Mouse (Mus musculus) lung, embryonic 16.5 days (tissue): ENCODE results near the gene Osbpl10. TPM values are rescaled to one million over a fixed set of nuclear protein-coding genes. Genes with fewer than 3 reads are reported as not detected.

Source experiments
- ATAC-seq: fragments of 200-750 bp; cut with Nextera tagmentation; 2 replicates; pipeline ENCODE4 v1.8.0; 2017; ENCODE audit warnings: low read depth, mild to moderate bottlenecking, moderate library complexity
- H3K27ac ChIP-seq: fragments of 300-500 bp; sonication (generic); 2 replicates; pipeline ENCODE4 v1.5.1; 2014; ENCODE audit warnings: mild to moderate bottlenecking, control low read depth, low read length
- H3K27me3 ChIP-seq: fragments of 300-500 bp; sonication (generic); 2 replicates; pipeline ENCODE4 v1.6.1; 2014; ENCODE audit warnings: low read depth, low read length, mixed read lengths; ENCODE audit not compliant: control insufficient read depth, insufficient read depth
- H3K36me3 ChIP-seq: fragments of 300-500 bp; sonication (generic); 2 replicates; pipeline ENCODE4 v1.6.1; 2014; ENCODE audit warnings: low read length; ENCODE audit not compliant: control insufficient read depth, insufficient read depth
- H3K4me1 ChIP-seq: fragments of 300-500 bp; sonication (generic); replicated peaks from 2 replicates; pipeline ENCODE4 v1.6.1; 2014; ENCODE audit warnings: low read length, mixed read lengths; ENCODE audit not compliant: control insufficient read depth, insufficient read depth
- H3K4me2 ChIP-seq: fragments of 300-500 bp; sonication (generic); 2 replicates; pipeline ENCODE4 v1.6.1; 2014; ENCODE audit warnings: low read depth, low read length, control low read depth
- H3K4me3 ChIP-seq: fragments of 300-500 bp; sonication (generic); 2 replicates; pipeline ENCODE4 v1.5.1; 2014; ENCODE audit warnings: mild to moderate bottlenecking, low read length, control low read depth
- H3K9ac ChIP-seq: fragments of 300-500 bp; sonication (generic); 2 replicates; pipeline ENCODE4 v1.6.1; 2014; ENCODE audit warnings: low read length, control low read depth
- H3K9me3 ChIP-seq: fragments of 300-500 bp; sonication (generic); 2 replicates; pipeline ENCODE4 v1.6.1; 2016; ENCODE audit warnings: low read length; ENCODE audit not compliant: control insufficient read depth
- WGBS: fragments of 180-500 bp; shearing (Covaris S2); extraction: QIAGEN DNeasy Blood & Tissue Kit; methylation state at CpG from one replicate; pipeline ENCODE4 v1.1.7; 2014; 5-methylcytosine and 5-hydroxymethylcytosine counted together
- polyA plus RNA-seq: library from polyadenylated mRNA; unstranded; fragments of >200 nt; fragmentation: Nextera tagmentation; extraction: Ambion mirVana; gene quantifications from 2 replicates; pipeline ENCODE4 v1.2.1, GENCODE M21; 2015

The Osbpl10 gene
- polyA plus RNA-seq, 1 experiment from 2014 or later, result 2.2 TPM

GRCm38 (mm10) chr9:115179154-115179553 is 200.8 kb downstream of the Osbpl10 start:
- H3K4me3 ChIP-seq, result no peak overlapping the region
- H3K27ac ChIP-seq, result no peak overlapping the region
- no peaks in the 10 kb centered on the region for H3K27me3 ChIP-seq
- no peaks in the 10 kb centered on the region for H3K9me3 ChIP-seq
- ATAC-seq, result no peak
- no peak overlapping the region for H3K4me2 ChIP-seq
- H3K36me3 ChIP-seq, result no peaks in the 10 kb centered on the region
- peaks cover 2% of the 10 kb centered on the region; the same call in 1 of the 2 replicates for H3K4me1 ChIP-seq
- WGBS, result 87% methylated on average over 5 of the region's 5 CpGs
- no peak overlapping the region for H3K9ac ChIP-seq

GRCm38 (mm10) chr9:115179935-115180334 is 201.6 kb downstream of the Osbpl10 start:
- peak; percentile 84; the same call in 1 of the 2 replicates for ATAC-seq
- WGBS, result 52% methylated on average over 8 of the region's 8 CpGs

GRCm38 (mm10) chr9:115186402-115186801 is 208.0 kb downstream of the Osbpl10 start:
- Histone ChIP-seq H3K36me3 (no peaks in the 10 kb centered on the region), H3K4me1 (peaks cover 6% of the 10 kb centered on the region; the same call in 1 of the 2 replicates), H3K9ac (no peak overlapping the region), H3K4me3 (no peak overlapping the region), H3K4me2 (no peak overlapping the region), H3K27me3 (no peaks in the 10 kb centered on the region), H3K9me3 (no peaks in the 10 kb centered on the region), H3K27ac (no peak overlapping the region)
- WGBS, result 51% methylated on average over 11 of the region's 11 CpGs
- ATAC-seq, result peak; percentile 69

More at GRCm38 (mm10) chr9:115179935-115180334, 201.6 kb downstream of the Osbpl10 start:
- Histone ChIP-seq H3K27ac (no peak overlapping the region), H3K9me3 (no peaks in the 10 kb centered on the region), H3K9ac (no peak overlapping the region), H3K4me3 (no peak overlapping the region), H3K4me1 (peaks cover 2% of the 10 kb centered on the region; the same call in 1 of the 2 replicates), H3K27me3 (no peaks in the 10 kb centered on the region), H3K36me3 (no peaks in the 10 kb centered on the region), H3K4me2 (no peak overlapping the region)

- Histone ChIP-seq H3K4me2 (no peak overlapping the region), H3K4me1 (peaks cover 6% of the 10 kb centered on the region; the same call in 1 of the 2 replicates), H3K9ac (no peak overlapping the region), H3K27me3 (no peaks in the 10 kb centered on the region), H3K36me3 (no peaks in the 10 kb centered on the region), H3K9me3 (peaks cover 2% of the 10 kb centered on the region; the same call in 1 of the 2 replicates), H3K27ac (no peak overlapping the region), H3K4me3 (no peak overlapping the region)
- no peak for ATAC-seq
- 59% methylated on average over 9 of the region's 9 CpGs for WGBS
These were observed 212.1 kb downstream of the Osbpl10 start for GRCm38 (mm10) chr9:115190376-115190942.

GRCm38 (mm10) chr9:115192890-115193289 is 214.5 kb downstream of the Osbpl10 start:
- 69% methylated on average over 3 of the region's 3 CpGs for WGBS
- no peak overlapping the region for H3K4me2 ChIP-seq

GRCm38 (mm10) chr9:115197082-115197481 is 218.7 kb downstream of the Osbpl10 start:
- WGBS, result 44% methylated on average over 7 of the region's 7 CpGs
- Histone ChIP-seq H3K4me2 (no peak overlapping the region), H3K9me3 (peaks cover 2% of the 10 kb centered on the region; the same call in 1 of the 2 replicates), H3K9ac (no peak overlapping the region), H3K36me3 (no peaks in the 10 kb centered on the region), H3K27me3 (no peaks in the 10 kb centered on the region), H3K4me1 (peaks cover 7% of the 10 kb centered on the region; the same call in 1 of the 2 replicates), H3K4me3 (no peak overlapping the region), H3K27ac (peak overlapping the region; percentile 69)
- peak; percentile 89 for ATAC-seq

More at GRCm38 (mm10) chr9:115192890-115193289, 214.5 kb downstream of the Osbpl10 start:
- no peak for ATAC-seq
- Histone ChIP-seq H3K27me3 (no peaks in the 10 kb centered on the region), H3K27ac (no peak overlapping the region), H3K9me3 (peaks cover 2% of the 10 kb centered on the region; the same call in 1 of the 2 replicates), H3K36me3 (no peaks in the 10 kb centered on the region), H3K4me3 (no peak overlapping the region), H3K4me1 (peaks cover 13% of the 10 kb centered on the region; the same call in 1 of the 2 replicates), H3K9ac (no peak overlapping the region)

- no peak overlapping the region for H3K4me2 ChIP-seq
- H3K36me3 ChIP-seq, result no peaks in the 10 kb centered on the region
- no peak for ATAC-seq
- no peak overlapping the region for H3K9ac ChIP-seq
- peaks cover 8% of the 10 kb centered on the region; the same call in 1 of the 2 replicates for H3K4me1 ChIP-seq
- H3K9me3 ChIP-seq, result no peaks in the 10 kb centered on the region
- no peaks in the 10 kb centered on the region for H3K27me3 ChIP-seq
- H3K4me3 ChIP-seq, result no peak overlapping the region
- no peak overlapping the region for H3K27ac ChIP-seq
- 85% methylated on average over 15 of the region's 15 CpGs for WGBS
These were observed 221.9 kb downstream of the Osbpl10 start for GRCm38 (mm10) chr9:115200166-115200862.

- Histone ChIP-seq H3K4me2 (no peak overlapping the region), H3K27ac (no peak overlapping the region), H3K4me3 (no peak overlapping the region), H3K4me1 (peaks cover 15% of the 10 kb centered on the region), H3K9me3 (no peaks in the 10 kb centered on the region), H3K9ac (no peak overlapping the region), H3K36me3 (no peaks in the 10 kb centered on the region), H3K27me3 (no peaks in the 10 kb centered on the region)
- WGBS, result 86% methylated on average over 6 of the region's 6 CpGs
- no peak for ATAC-seq
These were observed 222.9 kb downstream of the Osbpl10 start for GRCm38 (mm10) chr9:115201264-115201663.

GRCm38 (mm10) chr9:115203136-115203535 is 224.8 kb downstream of the Osbpl10 start:
- ATAC-seq, result no peak
- Histone ChIP-seq H3K27ac (no peak overlapping the region), H3K4me1 (peaks cover 10% of the 10 kb centered on the region), H3K36me3 (peaks cover 1% of the 10 kb centered on the region; the same call in 1 of the 2 replicates), H3K9me3 (no peaks in the 10 kb centered on the region), H3K9ac (no peak overlapping the region), H3K27me3 (no peaks in the 10 kb centered on the region), H3K4me2 (no peak overlapping the region), H3K4me3 (no peak overlapping the region)
- WGBS, result 60% methylated on average over 6 of the region's 6 CpGs
